Mouse (Mus musculus): ENCODE results near the gene Grid1. TPM values are rescaled to one million over a fixed set of nuclear protein-coding genes. Genes with fewer than 3 reads are reported as not detected.
A peak's percentile ranks its signal among the peaks of the same experiment; 100 is the strongest.

The Grid1 gene
- polyA plus RNA-seq, 2 experiments: 0.04 TPM; not detected in 1

DNA sequence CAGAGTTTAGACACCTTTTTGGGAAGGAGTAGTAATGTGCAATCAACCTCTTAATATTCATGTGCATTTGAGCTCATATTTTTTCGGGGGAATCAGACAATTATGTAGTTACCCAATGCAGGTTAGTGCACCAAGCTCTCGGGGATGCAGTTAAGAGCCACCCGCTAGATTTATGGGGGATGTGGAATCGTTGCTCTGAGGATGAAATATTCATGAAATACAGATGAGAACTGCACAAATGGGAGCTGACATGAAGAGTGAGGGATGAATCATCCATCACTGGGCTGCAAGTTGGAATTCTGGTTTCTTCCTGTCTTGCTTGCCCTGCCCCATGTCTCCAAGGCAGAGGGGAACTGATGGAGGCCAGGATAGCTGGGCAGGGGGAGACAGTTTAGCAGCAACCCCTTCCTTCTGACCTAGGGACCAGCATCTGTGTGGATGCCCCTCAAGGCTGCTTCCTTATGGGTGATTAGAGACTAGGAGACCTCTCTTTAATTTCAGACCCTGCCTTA lies 753.1 kb downstream of the Grid1 start:
- Histone ChIP-seq H3K4me3 (ENCODE audit: insufficient read depth in 1 of 2, low read depth in 2 of 2, low read length in 2 of 2) (no peak overlapping the region), H3K9ac (replicated peaks) (no peak overlapping the region), H3K27ac (no peak overlapping the region), H3K4me2 (ENCODE audit: low read depth) (no peak overlapping the region), H3K27me3 (ENCODE audit: control insufficient read depth, insufficient read depth, low read length) (no peaks in the 10 kb centered on the region), H3K4me1 (replicated peaks; ENCODE audit: control insufficient read depth in 2 of 2, insufficient read depth in 2 of 2, low read length in 1 of 2) (no peaks in the 10 kb centered on the region), H3K9me3 (ENCODE audit: control insufficient read depth, low read length) (no peaks in the 10 kb centered on the region), H3K36me3 (replicated peaks; ENCODE audit: control insufficient read depth, insufficient read depth, low read depth) (no peaks in the 10 kb centered on the region)
- no peak for DNase-seq (ENCODE audit: low read depth in 3 of 3, low spot score in 3 of 3)
- TF ChIP-seq EP300 (IDR thresholded peaks at IDR 0.05; ENCODE audit: low read depth) (no peak), CTCF (IDR thresholded peaks at IDR 0.05; ENCODE audit: low read depth) (no peak)
- 57% methylated on average over 4 of the region's 4 CpGs for WGBS (ENCODE audit: insufficient replicate concordance)
- ATAC-seq (ENCODE audit: insufficient read depth): no peak

GRCm38 (mm10) chr14:35574489-35574888 lies 754.6 kb downstream of the Grid1 start:
- Histone ChIP-seq H3K36me3 (replicated peaks; ENCODE audit: control insufficient read depth, insufficient read depth, low read depth) (no peaks in the 10 kb centered on the region), H3K4me1 (replicated peaks; ENCODE audit: control insufficient read depth in 2 of 2, insufficient read depth in 2 of 2, low read length in 1 of 2) (no peaks in the 10 kb centered on the region), H3K4me3 (ENCODE audit: insufficient read depth in 1 of 2, low read depth in 2 of 2, low read length in 2 of 2) (no peak overlapping the region), H3K9me3 (ENCODE audit: control insufficient read depth, low read length) (no peaks in the 10 kb centered on the region), H3K9ac (replicated peaks) (no peak overlapping the region), H3K4me2 (ENCODE audit: low read depth) (no peak overlapping the region), H3K27ac (no peak overlapping the region), H3K27me3 (ENCODE audit: control insufficient read depth, insufficient read depth, low read length) (no peaks in the 10 kb centered on the region)
- TF ChIP-seq CTCF (IDR thresholded peaks at IDR 0.05; ENCODE audit: low read depth) (no peak), EP300 (IDR thresholded peaks at IDR 0.05; ENCODE audit: low read depth) (no peak)
- 19% methylated on average over 2 of the region's 2 CpGs for WGBS (ENCODE audit: insufficient replicate concordance)
- DNase-seq (ENCODE audit: low read depth in 3 of 3, low spot score in 3 of 3) (no peak), ATAC-seq (ENCODE audit: insufficient read depth) (no peak)

- no peak overlapping the region for H3K4me2 ChIP-seq (ENCODE audit: low read depth)
- H3K36me3 ChIP-seq (replicated peaks; ENCODE audit: control insufficient read depth, insufficient read depth, low read depth): no peaks in the 10 kb centered on the region
- H3K27ac ChIP-seq: no peak overlapping the region
- WGBS (ENCODE audit: insufficient replicate concordance): 64% methylated on average over 6 of the region's 6 CpGs
- H3K9me3 ChIP-seq (ENCODE audit: control insufficient read depth, low read length): no peaks in the 10 kb centered on the region
- no peak for DNase-seq (ENCODE audit: low read depth in 3 of 3, low spot score in 3 of 3)
- no peaks in the 10 kb centered on the region for H3K4me1 ChIP-seq (replicated peaks; ENCODE audit: control insufficient read depth in 2 of 2, insufficient read depth in 2 of 2, low read length in 1 of 2)
- H3K9ac ChIP-seq (replicated peaks): no peak overlapping the region
- TF ChIP-seq EP300 (IDR thresholded peaks at IDR 0.05; ENCODE audit: low read depth) (no peak), CTCF (IDR thresholded peaks at IDR 0.05; ENCODE audit: low read depth) (no peak)
- H3K27me3 ChIP-seq (ENCODE audit: control insufficient read depth, insufficient read depth, low read length): no peaks in the 10 kb centered on the region
- no peak overlapping the region for H3K4me3 ChIP-seq (ENCODE audit: insufficient read depth in 1 of 2, low read depth in 2 of 2, low read length in 2 of 2)
- no peak for ATAC-seq (ENCODE audit: insufficient read depth)
Measured at GRCm38 (mm10) chr14:35575285-35575684, 755.4 kb downstream of the Grid1 start.

DNA sequence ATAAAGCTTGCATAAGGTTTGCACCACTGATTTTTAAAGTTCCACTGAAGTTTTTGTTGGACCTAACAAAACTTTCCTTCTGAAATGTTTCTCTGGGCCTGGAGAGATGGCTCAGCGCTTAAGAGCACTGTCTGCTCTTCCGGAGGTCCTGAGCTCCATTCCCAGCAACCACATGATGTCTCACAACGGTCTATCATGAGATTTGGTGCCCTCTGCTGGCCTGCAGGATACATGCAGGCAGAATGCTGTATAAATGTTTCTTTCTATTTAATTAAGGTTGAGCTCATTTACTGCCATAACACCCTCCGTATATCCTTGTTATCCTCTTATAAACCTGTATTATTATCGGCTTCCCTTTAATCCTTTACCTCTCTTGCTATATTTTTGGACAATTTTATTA lies 805.8 kb downstream of the Grid1 start:
- TF ChIP-seq EP300 (IDR thresholded peaks at IDR 0.05; ENCODE audit: low read depth): no peak
- peak; percentile 48 for TF ChIP-seq CTCF (IDR thresholded peaks at IDR 0.05; ENCODE audit: low read depth)
- no peaks in the 10 kb centered on the region for H3K9me3 ChIP-seq (ENCODE audit: control insufficient read depth, low read length)
- ATAC-seq (ENCODE audit: insufficient read depth) (no peak), DNase-seq (ENCODE audit: low read depth in 3 of 3, low spot score in 3 of 3) (no peak)
- no peak overlapping the region for H3K4me3 ChIP-seq (ENCODE audit: insufficient read depth in 1 of 2, low read depth in 2 of 2, low read length in 2 of 2)
- no peaks in the 10 kb centered on the region for H3K36me3 ChIP-seq (replicated peaks; ENCODE audit: control insufficient read depth, insufficient read depth, low read depth)
- no peaks in the 10 kb centered on the region for H3K27me3 ChIP-seq (ENCODE audit: control insufficient read depth, insufficient read depth, low read length)
- WGBS (ENCODE audit: insufficient replicate concordance): 65% methylated on average over 5 of the region's 5 CpGs
- H3K27ac ChIP-seq: no peak overlapping the region
- no peak overlapping the region for H3K9ac ChIP-seq (replicated peaks)
- no peak overlapping the region for H3K4me2 ChIP-seq (ENCODE audit: low read depth)
- H3K4me1 ChIP-seq (replicated peaks; ENCODE audit: control insufficient read depth in 2 of 2, insufficient read depth in 2 of 2, low read length in 1 of 2): no peaks in the 10 kb centered on the region

MicroRNAs within 50 kb of the gene (microRNA counts, 519-probe panel; counts per million panel counts)
- 69.9 counts per million for microRNA mmu-miR-346

Small RNAs within 50 kb of the gene (microRNA-seq; reads per million reads assigned to microRNA genes)
- gene Mir346: 8.0 reads per million, percentile 16 among the genes with 10 or more reads in this experiment

Other genes with a start within 250 kb of the Grid1 start
- gene Ldb3, start 231.4 kb upstream of the Grid1 start, polyA plus RNA-seq (2012; rRNA removed): 0.03 and 0.07 TPM in 2 replicates
- gene Ldb3, start 231.4 kb upstream of the Grid1 start, polyA plus RNA-seq (2014; fragmentation: Nextera tagmentation; extraction: Ambion mirVana): 0.04 and 0.05 TPM in 2 replicates
- not detected in 2 replicates for gene Opn4, start 220.0 kb upstream of the Grid1 start, polyA plus RNA-seq (2012; rRNA removed)
- gene Opn4, start 220.0 kb upstream of the Grid1 start, polyA plus RNA-seq (2014; fragmentation: Nextera tagmentation; extraction: Ambion mirVana): not detected in 2 replicates
- gene Wapl, start 146.2 kb upstream of the Grid1 start, polyA plus RNA-seq (2012; rRNA removed): 12.1 and 25.2 TPM in 2 replicates
- 25.0 and 28.1 TPM in 2 replicates for gene Wapl, start 146.2 kb upstream of the Grid1 start, polyA plus RNA-seq (2014; fragmentation: Nextera tagmentation; extraction: Ambion mirVana)